Mouse (Mus musculus): ENCODE data around the gene Mcur1. TPM values are rescaled to one million over a fixed set of nuclear protein-coding genes. Genes with fewer than 3 reads are reported as not detected.

Gene Mcur1
- polyA plus RNA-seq, 1 experiment = 17.7 TPM

GRCm38 (mm10) chr13:43523906-43524480 is 36.0 kb downstream of the Mcur1 start:
- Histone ChIP-seq H3K4me3 (replicated peaks; ENCODE audit: insufficient read depth, low read depth, low read length) (no peak overlapping the region), H3K27ac (ENCODE audit: insufficient read depth, low read length) (no peak overlapping the region), H3K27me3 (ENCODE audit: control insufficient read depth, insufficient read depth, low read length) (no peaks in the 10 kb centered on the region), H3K4me1 (ENCODE audit: control insufficient read depth, insufficient read depth, low read length) (no peaks in the 10 kb centered on the region)
- WGBS = 75% methylated on average over 7 of the region's 7 CpGs
- no peak for DNase-seq
- no peak for TF ChIP-seq CTCF (IDR thresholded peaks at IDR 0.05; ENCODE audit: borderline replicate concordance, insufficient read depth, low read depth, low read length)
- no peak for TF ChIP-seq POLR2A (IDR thresholded peaks at IDR 0.05; ENCODE audit: borderline replicate concordance, insufficient read depth, low read length)

GRCm38 (mm10) chr13:43521940-43522339 is 38.1 kb downstream of the Mcur1 start:
- no peaks in the 10 kb centered on the region for H3K27me3 ChIP-seq (ENCODE audit: control insufficient read depth, insufficient read depth, low read length)
- H3K4me1 ChIP-seq (ENCODE audit: control insufficient read depth, insufficient read depth, low read length) = no peaks in the 10 kb centered on the region
- H3K27ac ChIP-seq (ENCODE audit: insufficient read depth, low read length) = no peak overlapping the region
- WGBS = 93% methylated on average over 5 of the region's 5 CpGs
- DNase-seq = no peak
- no peak overlapping the region for H3K4me3 ChIP-seq (replicated peaks; ENCODE audit: insufficient read depth, low read depth, low read length)
- no peak for TF ChIP-seq CTCF (IDR thresholded peaks at IDR 0.05; ENCODE audit: borderline replicate concordance, insufficient read depth, low read depth, low read length)
- TF ChIP-seq POLR2A (IDR thresholded peaks at IDR 0.05; ENCODE audit: borderline replicate concordance, insufficient read depth, low read length) = no peak

- Histone ChIP-seq H3K27ac (ENCODE audit: insufficient read depth, low read length) (no peak overlapping the region), H3K4me3 (replicated peaks; ENCODE audit: insufficient read depth, low read depth, low read length) (no peak overlapping the region), H3K4me1 (ENCODE audit: control insufficient read depth, insufficient read depth, low read length) (no peaks in the 10 kb centered on the region), H3K27me3 (ENCODE audit: control insufficient read depth, insufficient read depth, low read length) (no peaks in the 10 kb centered on the region)
- no peak for TF ChIP-seq CTCF (IDR thresholded peaks at IDR 0.05; ENCODE audit: borderline replicate concordance, insufficient read depth, low read depth, low read length)
- TF ChIP-seq POLR2A (IDR thresholded peaks at IDR 0.05; ENCODE audit: borderline replicate concordance, insufficient read depth, low read length) = no peak
- WGBS = 54% methylated on average over 6 of the region's 6 CpGs
- DNase-seq = no peak
Measured at GRCm38 (mm10) chr13:43519251-43519650, 40.7 kb downstream of the Mcur1 start.

GRCm38 (mm10) chr13:43517371-43517770 is 42.6 kb downstream of the Mcur1 start:
- no peaks in the 10 kb centered on the region for H3K27me3 ChIP-seq (ENCODE audit: control insufficient read depth, insufficient read depth, low read length)
- no peak for DNase-seq
- H3K27ac ChIP-seq (ENCODE audit: insufficient read depth, low read length) = no peak overlapping the region
- TF ChIP-seq CTCF (IDR thresholded peaks at IDR 0.05; ENCODE audit: borderline replicate concordance, insufficient read depth, low read depth, low read length) (no peak), POLR2A (IDR thresholded peaks at IDR 0.05; ENCODE audit: borderline replicate concordance, insufficient read depth, low read length) (no peak)
- no peak overlapping the region for H3K4me3 ChIP-seq (replicated peaks; ENCODE audit: insufficient read depth, low read depth, low read length)
- H3K4me1 ChIP-seq (ENCODE audit: control insufficient read depth, insufficient read depth, low read length) = no peaks in the 10 kb centered on the region
- 30% methylated on average over 8 of the region's 8 CpGs for WGBS

GRCm38 (mm10) chr13:43516931-43517330 is 43.1 kb downstream of the Mcur1 start:
- no peaks in the 10 kb centered on the region for H3K27me3 ChIP-seq (ENCODE audit: control insufficient read depth, insufficient read depth, low read length)
- no peak overlapping the region for H3K4me3 ChIP-seq (replicated peaks; ENCODE audit: insufficient read depth, low read depth, low read length)
- no peak overlapping the region for H3K27ac ChIP-seq (ENCODE audit: insufficient read depth, low read length)
- no peaks in the 10 kb centered on the region for H3K4me1 ChIP-seq (ENCODE audit: control insufficient read depth, insufficient read depth, low read length)
- TF ChIP-seq CTCF (IDR thresholded peaks at IDR 0.05; ENCODE audit: borderline replicate concordance, insufficient read depth, low read depth, low read length) (no peak), POLR2A (IDR thresholded peaks at IDR 0.05; ENCODE audit: borderline replicate concordance, insufficient read depth, low read length) (no peak)
- no peak for DNase-seq
- 19% methylated on average over 6 of the region's 6 CpGs for WGBS

- H3K27ac ChIP-seq (ENCODE audit: insufficient read depth, low read length) = no peak overlapping the region
- H3K4me1 ChIP-seq (ENCODE audit: control insufficient read depth, insufficient read depth, low read length) = no peaks in the 10 kb centered on the region
- DNase-seq = no peak
- no peaks in the 10 kb centered on the region for H3K27me3 ChIP-seq (ENCODE audit: control insufficient read depth, insufficient read depth, low read length)
- no peak overlapping the region for H3K4me3 ChIP-seq (replicated peaks; ENCODE audit: insufficient read depth, low read depth, low read length)
- TF ChIP-seq POLR2A (IDR thresholded peaks at IDR 0.05; ENCODE audit: borderline replicate concordance, insufficient read depth, low read length) (no peak), CTCF (IDR thresholded peaks at IDR 0.05; ENCODE audit: borderline replicate concordance, insufficient read depth, low read depth, low read length) (no peak)
- WGBS = 97% methylated on average over 5 of the region's 5 CpGs
Measured at GRCm38 (mm10) chr13:43516119-43516518, 43.9 kb downstream of the Mcur1 start.

GRCm38 (mm10) chr13:43514950-43515358 is 45.0 kb downstream of the Mcur1 start:
- Histone ChIP-seq H3K4me1 (ENCODE audit: control insufficient read depth, insufficient read depth, low read length) (no peaks in the 10 kb centered on the region), H3K27me3 (ENCODE audit: control insufficient read depth, insufficient read depth, low read length) (no peaks in the 10 kb centered on the region), H3K27ac (ENCODE audit: insufficient read depth, low read length) (no peak overlapping the region), H3K4me3 (replicated peaks; ENCODE audit: insufficient read depth, low read depth, low read length) (no peak overlapping the region)
- TF ChIP-seq POLR2A (IDR thresholded peaks at IDR 0.05; ENCODE audit: borderline replicate concordance, insufficient read depth, low read length) (no peak), CTCF (IDR thresholded peaks at IDR 0.05; ENCODE audit: borderline replicate concordance, insufficient read depth, low read depth, low read length) (no peak)
- 87% methylated on average over 8 of the region's 8 CpGs for WGBS
- no peak for DNase-seq

GRCm38 (mm10) chr13:43512736-43513135 is 47.3 kb downstream of the Mcur1 start:
- TF ChIP-seq CTCF (IDR thresholded peaks at IDR 0.05; ENCODE audit: borderline replicate concordance, insufficient read depth, low read depth, low read length) = no peak
- no peak for TF ChIP-seq POLR2A (IDR thresholded peaks at IDR 0.05; ENCODE audit: borderline replicate concordance, insufficient read depth, low read length)
- H3K27me3 ChIP-seq (ENCODE audit: control insufficient read depth, insufficient read depth, low read length) = no peaks in the 10 kb centered on the region
- no peak overlapping the region for H3K4me3 ChIP-seq (replicated peaks; ENCODE audit: insufficient read depth, low read depth, low read length)
- no peaks in the 10 kb centered on the region for H3K4me1 ChIP-seq (ENCODE audit: control insufficient read depth, insufficient read depth, low read length)
- WGBS = 87% methylated on average over 3 of the region's 3 CpGs
- DNase-seq = no peak
- no peak overlapping the region for H3K27ac ChIP-seq (ENCODE audit: insufficient read depth, low read length)

All from cerebellum, adult 2 months (tissue).